Mouse (Mus musculus) liver, embryonic 14.5 days (tissue): ENCODE measurements at regions not wholly inside any gene's neighbourhood (a gene's known extent, or its start where the extent isn't known, plus 50 kb on each side); places are given as distances from the start of the nearest gene placed in this dataset.
A peak's percentile ranks its signal among the peaks of the same experiment; 100 is the strongest.

ENCODE experiments used
- ATAC-seq: fragments of 200-750 bp; cut with Nextera tagmentation; 2 replicates; pipeline ENCODE4 v1.8.0; 2017; ENCODE audit warnings: moderate number of reproducible peaks, mild to moderate bottlenecking, moderate library complexity; ENCODE audit not compliant: insufficient read depth
- DNase-seq, 3 experiments: peaks; one replicate each; pipeline ENCODE4 v3.0.0-alpha.2; 2012 to 2013; ENCODE audit warnings: low read depth in 3 of 3, low spot score in 3 of 3
- H3K27ac ChIP-seq: fragments of 300-500 bp; sonication (generic); 2 replicates; pipeline ENCODE4 v1.5.1; 2014; ENCODE audit warnings: moderate library complexity, mild to moderate bottlenecking, control low read depth, inconsistent platforms
- H3K27me3 ChIP-seq: fragments of 300-500 bp; sonication (generic); 2 replicates; pipeline ENCODE4 v1.6.1; 2014; ENCODE audit warnings: mild to moderate bottlenecking, low read length, moderate library complexity; ENCODE audit not compliant: control insufficient read depth, insufficient read depth
- H3K36me3 ChIP-seq: fragments of 300-500 bp; sonication (generic); replicated peaks from 2 replicates; pipeline ENCODE4 v1.6.1; 2014; ENCODE audit warnings: low read depth; ENCODE audit not compliant: control insufficient read depth, insufficient read depth
- H3K4me1 ChIP-seq, 2 experiments: fragments of 200-500 bp in 1 of 2; fragments of 300-500 bp in 1 of 2; sonication (generic) in 1 of 2; replicated peaks; 2 replicates each; pipeline ENCODE4 v1.6.1; 2012 to 2014; ENCODE audit warnings: antibody characterized with exemption in 1 of 2, inconsistent platforms in 1 of 2, low read length in 1 of 2; ENCODE audit not compliant: control insufficient read depth in 2 of 2, insufficient read depth in 2 of 2
- H3K4me2 ChIP-seq: fragments of 300-500 bp; sonication (generic); 2 replicates; pipeline ENCODE4 v1.6.1; 2014; ENCODE audit warnings: low read depth, mild to moderate bottlenecking, control low read depth, moderate library complexity
- H3K4me3 ChIP-seq, 2 experiments: fragments of 200-500 bp in 1 of 2; fragments of 300-500 bp in 1 of 2; sonication (generic) in 1 of 2; 2 replicates each; pipeline ENCODE4 v1.5.1; 2012 to 2014; ENCODE audit warnings: low read depth in 2 of 2, low read length in 2 of 2, mild to moderate bottlenecking in 2 of 2, control low read depth in 1 of 2, inconsistent platforms in 1 of 2, moderate library complexity in 1 of 2; ENCODE audit not compliant: insufficient read depth in 1 of 2
- H3K9ac ChIP-seq: fragments of 300-500 bp; sonication (generic); replicated peaks from 2 replicates; pipeline ENCODE4 v1.6.1; 2014; ENCODE audit warnings: mild to moderate bottlenecking, control low read depth, moderate library complexity
- H3K9me3 ChIP-seq: fragments of 300-500 bp; sonication (generic); 2 replicates; pipeline ENCODE4 v1.6.1; 2016; ENCODE audit warnings: low read length, mixed read lengths; ENCODE audit not compliant: control insufficient read depth
- CTCF ChIP-seq: IDR thresholded peaks from 2 replicates; pipeline ENCODE4 v1.5.1; 2016; ENCODE audit warnings: antibody characterized with exemption, low read depth, control low read depth
- EP300 ChIP-seq: IDR thresholded peaks from 2 replicates; pipeline ENCODE4 v1.6.1; 2016; ENCODE audit warnings: antibody characterized with exemption, low read depth
- WGBS: fragments of 180-500 bp; shearing (Covaris S2); extraction: QIAGEN DNeasy Blood & Tissue Kit; methylation state at CpG from one replicate; pipeline ENCODE4 v1.1.7; 2014; ENCODE audit not compliant: insufficient replicate concordance; 5-methylcytosine and 5-hydroxymethylcytosine counted together

DNA sequence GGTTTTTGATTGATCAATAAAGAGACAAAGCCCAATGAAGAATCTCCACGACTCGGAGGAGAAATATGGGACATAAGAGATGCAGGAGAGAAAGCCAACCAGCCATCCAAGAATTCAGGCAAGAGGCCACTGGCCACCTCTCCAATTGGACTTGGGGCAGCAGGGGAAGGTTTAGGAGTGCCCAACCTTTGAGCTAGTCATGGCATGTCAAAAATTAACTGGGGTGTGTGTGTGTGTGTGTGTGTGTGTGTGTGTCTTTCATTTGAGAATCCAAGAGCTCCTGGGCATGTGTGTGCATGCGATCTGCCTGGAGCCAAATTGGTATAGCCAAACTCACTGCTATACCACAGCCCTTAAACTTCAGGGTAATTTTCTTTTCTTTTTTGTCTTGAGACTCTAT is 51.6 kb upstream of the Cecr2 start:
- peaks cover 46% of the 10 kb centered on the region in 2 experiments for H3K4me1 ChIP-seq
- no peak overlapping the region for H3K27ac ChIP-seq
- WGBS = 84% methylated on average over 3 of the region's 3 CpGs
- ATAC-seq (no peak), DNase-seq (no peak)
- H3K4me3 ChIP-seq = no peak overlapping the region
- H3K36me3 ChIP-seq = no peaks in the 10 kb centered on the region
- no peaks in the 10 kb centered on the region for H3K9me3 ChIP-seq
- no peak overlapping the region for H3K4me2 ChIP-seq
- no peaks in the 10 kb centered on the region for H3K27me3 ChIP-seq
- H3K9ac ChIP-seq = no peak overlapping the region
- TF ChIP-seq EP300 = no peak
- no peak for TF ChIP-seq CTCF

- no peaks in the 10 kb centered on the region for H3K9me3 ChIP-seq
- H3K4me1 ChIP-seq = peaks cover 32% of the 10 kb centered on the region in 2 experiments
- H3K4me2 ChIP-seq = no peak overlapping the region
- DNase-seq (no peak), ATAC-seq (no peak)
- no peak for TF ChIP-seq EP300
- no peak for TF ChIP-seq CTCF
- H3K27ac ChIP-seq = no peak overlapping the region
- H3K9ac ChIP-seq = no peak overlapping the region
- no peak overlapping the region for H3K4me3 ChIP-seq
- H3K27me3 ChIP-seq = no peaks in the 10 kb centered on the region
- WGBS = 65% methylated on average over 7 of the region's 7 CpGs
- no peaks in the 10 kb centered on the region for H3K36me3 ChIP-seq
Observed at GRCm38 (mm10) chr6:120612346-120612745, 53.8 kb upstream of the Cecr2 start.

DNA sequence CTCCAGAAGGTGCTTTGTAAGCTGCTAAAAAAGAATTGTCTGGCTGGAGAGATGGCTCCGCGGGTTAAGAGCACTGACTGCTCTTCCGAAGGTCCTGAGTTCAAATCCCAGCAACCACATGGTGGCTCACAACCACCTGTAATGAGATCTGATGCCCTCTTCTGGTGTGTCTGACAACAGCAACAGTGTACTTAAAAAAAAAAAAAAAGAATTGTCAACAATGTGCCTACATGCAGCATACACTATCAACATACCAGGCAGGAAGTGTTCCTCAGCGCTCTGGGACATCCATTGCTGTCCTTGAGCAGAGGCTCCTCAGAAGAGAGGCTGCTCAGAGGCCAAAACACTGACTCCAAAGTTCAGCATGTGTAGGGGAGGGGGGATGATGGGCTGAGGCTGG is 56.3 kb upstream of the Cecr2 start:
- no peak overlapping the region for H3K4me2 ChIP-seq
- no peak overlapping the region for H3K4me3 ChIP-seq
- DNase-seq = no peak
- H3K9me3 ChIP-seq = no peaks in the 10 kb centered on the region
- TF ChIP-seq EP300 (no peak), CTCF (peak; percentile 33)
- 67% methylated on average over 4 of the region's 4 CpGs for WGBS
- no peaks in the 10 kb centered on the region for H3K36me3 ChIP-seq
- ATAC-seq = no peak
- H3K9ac ChIP-seq = no peak overlapping the region
- H3K27ac ChIP-seq = no peak overlapping the region
- H3K27me3 ChIP-seq = no peaks in the 10 kb centered on the region
- H3K4me1 ChIP-seq = peaks cover 27 to 28% of the 10 kb centered on the region in 2 experiments

- H3K9me3 ChIP-seq = peaks cover 2% of the 10 kb centered on the region; the same call in 1 of the 2 replicates
- peak overlapping the region; percentile 89 for H3K9ac ChIP-seq
- peaks cover 54 to 60% of the 10 kb centered on the region in 2 experiments for H3K4me1 ChIP-seq
- WGBS = 10% methylated on average over 2 of the region's 2 CpGs
- H3K27me3 ChIP-seq = no peaks in the 10 kb centered on the region
- no peaks in the 10 kb centered on the region for H3K36me3 ChIP-seq
- TF ChIP-seq CTCF = no peak
- TF ChIP-seq EP300 = peak; percentile 99
- peak overlapping the region; percentile 73 for H3K4me2 ChIP-seq
- DNase-seq = peak; percentile 84 to 88 (median 85)
- ATAC-seq = peak; percentile 75
- peak overlapping the region; percentile 100 for H3K27ac ChIP-seq
- H3K4me3 ChIP-seq = peak overlapping the region; percentile 59 to 70
Observed at GRCm38 (mm10) chr6:120605471-120605870, 60.7 kb upstream of the Cecr2 start.

GRCm38 (mm10) chr6:120604020-120604958 is 61.9 kb upstream of the Cecr2 start:
- Histone ChIP-seq H3K27me3 (no peaks in the 10 kb centered on the region), H3K9me3 (peaks cover 2% of the 10 kb centered on the region; the same call in 1 of the 2 replicates), H3K4me3 (peak overlapping the region; percentile 16 to 18; a peak in 3 of 4 replicates), H3K36me3 (no peaks in the 10 kb centered on the region), H3K9ac (peak overlapping the region; percentile 67), H3K4me2 (peak overlapping the region; percentile 73), H3K27ac (peak overlapping the region; percentile 100), H3K4me1 (peaks cover 59 to 68% of the 10 kb centered on the region in 2 experiments)
- DNase-seq (peak; percentile 81 to 85 (median 82)), ATAC-seq (peak; percentile 87)
- 14% methylated on average over 6 of the region's 6 CpGs for WGBS
- TF ChIP-seq EP300 = peak; percentile 83
- peak; percentile 46 for TF ChIP-seq CTCF
